Mouse (Mus musculus) cerebellum, postnatal 36 days (tissue): ENCODE results near the gene Hsd11b1.
"Not testable (repeated sequence)": the region's sequence is repeated elsewhere in the genome, so short reads cannot be mapped to it uniquely, and the experiment has no call there.

Source experiments
- DNase-seq, 2 experiments: peaks; one replicate each; pipeline ENCODE4 v3.0.0; 2021 to 2022; ENCODE audit warnings: mixed read lengths in 2 of 2

Gene Hsd11b1

GRCm38 (mm10) chr1:193278414-193279045, 14.7 kb upstream of the Hsd11b1 start:
- DNase-seq: no peak

DNA sequence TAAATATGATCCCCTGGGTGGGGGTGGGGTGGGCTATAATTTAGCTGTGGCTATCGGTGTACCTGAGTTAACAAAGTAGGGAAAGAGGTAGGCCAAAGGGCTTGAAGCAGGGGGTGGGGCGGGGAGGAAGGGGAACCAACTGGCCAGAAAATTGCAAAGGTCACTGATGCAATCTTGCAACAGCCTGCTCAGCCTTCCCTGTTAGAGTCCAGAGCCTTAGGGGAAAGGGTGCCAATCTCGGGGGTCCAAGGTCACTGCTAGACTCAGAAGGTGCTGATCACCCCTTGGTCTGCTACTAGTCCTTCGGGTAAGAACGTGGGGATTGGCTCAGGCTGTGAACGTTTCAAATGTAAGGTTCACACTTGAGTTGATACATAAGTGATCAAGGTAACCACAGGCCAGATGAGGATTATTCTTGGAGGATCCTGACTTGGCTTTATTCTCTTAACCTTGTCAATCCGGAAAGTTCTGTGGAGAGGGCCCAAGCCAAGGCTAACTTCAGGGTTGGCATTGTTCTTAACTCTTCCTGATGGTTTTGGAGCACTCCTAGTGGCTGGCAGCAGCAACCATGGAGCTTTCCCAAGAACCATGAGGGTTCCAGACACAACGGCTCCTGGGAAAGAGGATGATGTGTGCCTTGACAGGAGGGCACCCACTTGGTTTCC, 10.7 kb upstream of the Hsd11b1 start:
- no peak for DNase-seq

GRCm38 (mm10) chr1:193272916-193273601, 9.2 kb upstream of the Hsd11b1 start, which contains the start of gene G0s2:
Gene G0s2, minus strand, starts transcription at chr1:193273217.
- DNase-seq: peak; percentile 41 to 42

DNA sequence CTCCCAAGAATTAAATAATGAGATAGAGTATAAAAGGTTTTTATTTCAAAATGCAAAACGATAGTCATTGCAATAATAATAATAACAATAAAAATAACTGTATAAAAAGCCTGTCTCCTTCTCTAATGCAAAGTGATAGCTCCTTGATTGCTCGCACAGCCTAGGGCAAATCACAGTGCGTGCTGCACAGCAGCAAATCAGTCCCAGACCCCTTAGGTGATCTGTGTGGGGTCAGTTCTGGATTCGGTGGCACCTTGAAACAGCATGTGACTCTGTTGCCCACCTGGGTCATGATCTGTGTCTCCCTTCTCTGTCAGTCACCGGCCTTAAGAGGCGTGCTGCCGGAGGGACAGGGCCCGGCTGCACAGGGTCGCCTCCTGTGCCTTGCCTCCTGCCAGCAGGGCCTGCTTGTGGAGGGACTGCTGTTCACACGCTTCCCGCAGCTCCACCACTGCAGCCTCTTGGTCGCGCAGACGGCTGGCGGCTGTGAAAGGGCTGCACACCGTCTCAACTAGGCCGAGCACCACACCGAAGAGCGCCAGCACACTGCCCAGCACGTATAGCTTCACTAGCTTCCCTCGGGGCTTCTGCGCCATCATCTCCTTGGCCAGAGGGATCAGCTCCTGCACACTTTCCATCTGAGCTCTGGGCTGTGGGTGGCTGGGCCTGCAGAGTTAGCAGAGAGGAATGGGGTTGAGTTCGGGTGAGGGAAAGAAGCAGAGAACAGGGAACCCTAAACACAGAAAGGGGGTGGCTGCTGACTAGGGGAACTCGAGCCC, 8.5 kb upstream of the Hsd11b1 start:
- peak; percentile 27 to 38 for DNase-seq

DNA sequence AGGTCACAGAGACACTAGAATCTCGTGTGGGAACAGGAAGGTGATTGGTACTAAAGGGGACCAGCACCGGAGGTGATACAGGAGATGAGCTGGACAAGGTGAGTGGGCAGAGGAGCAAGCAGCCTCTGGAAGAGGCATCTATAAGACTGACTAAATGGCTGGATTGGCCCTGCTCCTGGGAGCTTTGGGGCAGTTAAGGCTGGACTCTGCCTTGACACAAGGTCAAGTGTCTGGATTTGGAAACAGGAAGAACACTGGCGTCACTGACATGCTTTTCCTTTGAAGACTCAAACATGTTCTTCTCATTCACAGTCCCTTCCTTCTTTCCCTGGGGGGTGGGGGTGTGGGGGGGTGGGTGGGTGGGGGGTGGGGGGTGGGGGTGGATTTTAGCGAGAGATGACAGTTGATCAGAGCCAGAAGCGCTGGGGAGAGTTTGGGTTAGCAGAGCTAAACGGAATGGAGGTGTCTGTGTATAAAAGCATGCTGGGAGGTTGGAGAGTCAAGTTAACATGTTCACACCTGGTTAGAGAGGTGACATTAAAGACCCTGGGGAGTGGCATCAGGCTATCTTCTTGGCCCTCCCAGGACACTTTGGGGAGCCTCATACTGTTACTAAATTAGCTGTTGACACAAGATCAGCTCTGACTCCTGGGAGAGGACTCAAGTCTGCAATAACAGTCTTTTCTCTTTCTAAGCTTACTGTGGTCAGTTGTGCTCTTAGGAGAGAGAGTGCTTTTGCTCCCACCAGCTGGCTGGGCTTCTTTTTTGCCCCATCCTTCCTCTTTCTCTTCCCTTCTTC, 7.3 kb upstream of the Hsd11b1 start:
- DNase-seq: no peak

- DNase-seq: no peak
Observed at GRCm38 (mm10) chr1:193265734-193266133, 1.9 kb upstream of the Hsd11b1 start.

- no peak for DNase-seq
Observed at GRCm38 (mm10) chr1:193263026-193263907, 608 bp downstream of the Hsd11b1 start.

DNA sequence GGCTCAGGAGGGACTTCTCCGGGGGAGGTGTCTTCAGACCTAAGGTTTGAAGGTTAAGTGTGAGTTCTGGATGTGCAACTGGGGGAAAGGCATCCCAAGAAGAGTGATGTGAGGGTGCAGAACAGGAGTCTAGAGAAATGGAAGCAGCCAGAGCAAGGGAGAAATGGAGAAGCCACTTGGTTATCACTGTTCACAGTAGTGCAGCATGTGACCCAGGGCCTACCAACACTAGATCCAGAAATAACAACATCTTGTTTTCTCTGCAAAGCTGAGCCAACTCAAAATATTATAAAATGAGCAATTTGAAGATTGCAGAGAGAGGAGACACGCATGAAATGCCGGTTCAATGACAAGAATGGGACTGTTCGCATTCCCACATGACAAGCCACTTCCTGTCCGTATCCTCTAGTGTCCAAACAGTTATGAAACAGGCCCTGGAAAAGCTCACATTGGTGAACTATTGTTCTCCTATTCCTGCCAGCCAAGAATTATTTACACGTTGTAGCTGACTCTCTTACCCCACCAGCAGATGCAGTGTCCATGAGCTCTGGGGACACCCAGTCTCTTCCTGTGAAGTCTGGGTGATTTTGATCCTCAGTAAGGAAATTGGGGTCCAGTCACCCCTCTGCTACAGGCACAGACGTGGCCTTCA, 1.9 kb downstream of the Hsd11b1 start:
- DNase-seq: no peak

DNA sequence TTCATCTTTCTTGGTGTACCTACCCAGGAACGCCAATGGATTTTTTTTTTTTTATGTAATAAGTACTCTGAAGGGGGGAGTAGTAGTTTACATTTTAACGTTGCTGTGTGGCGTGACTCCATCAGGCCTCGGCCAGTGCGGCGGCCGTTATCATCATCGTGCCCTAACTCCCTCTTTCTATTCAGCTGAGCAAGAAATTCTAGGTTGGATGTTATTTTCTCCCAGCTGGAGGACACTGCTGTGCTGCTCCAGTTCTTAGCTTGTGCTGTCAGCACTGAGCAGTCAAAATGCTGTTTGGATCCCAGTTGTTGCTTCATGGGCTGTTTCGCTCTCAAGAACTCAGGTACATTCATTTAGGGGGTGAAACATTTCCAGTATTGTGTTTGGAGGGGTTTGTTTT, 4.3 kb downstream of the Hsd11b1 start:
- DNase-seq: no peak

DNA sequence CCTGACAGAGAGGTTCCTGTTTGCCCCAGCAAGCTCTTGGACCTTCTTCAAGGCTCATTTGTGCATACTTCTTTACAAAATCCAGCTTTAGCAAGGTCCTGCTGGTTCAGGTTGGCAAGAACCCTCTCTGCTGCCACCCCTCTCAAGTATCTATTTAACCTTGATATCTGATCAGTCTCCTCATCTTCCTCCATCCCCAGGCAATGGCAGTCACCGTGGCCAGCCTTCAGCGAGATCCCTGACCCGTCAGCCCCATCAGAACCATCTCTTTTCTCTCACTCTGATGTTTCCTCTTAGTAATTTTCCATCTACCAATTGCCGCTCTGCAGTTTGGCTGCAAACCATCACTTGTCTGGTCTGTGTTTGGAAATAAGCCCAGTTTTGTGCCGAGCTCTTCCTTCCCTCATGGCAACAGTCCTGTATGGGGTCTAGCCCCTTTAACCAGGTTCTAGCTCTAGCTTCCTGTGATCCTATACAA, 7.2 kb downstream of the Hsd11b1 start:
- peak; percentile 37 to 57 for DNase-seq

DNA sequence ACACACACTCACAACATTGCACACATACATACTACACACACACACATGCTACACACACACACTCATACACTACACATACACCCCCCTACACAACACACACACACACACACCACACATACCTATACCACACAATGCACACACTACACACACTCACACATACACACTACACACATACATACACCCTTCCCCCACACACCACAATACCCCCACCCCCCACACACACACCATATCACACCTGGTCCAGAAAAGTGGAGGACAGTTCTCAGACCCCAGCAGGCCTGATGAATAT, 7.6 kb downstream of the Hsd11b1 start:
- no peak for DNase-seq

- DNase-seq: peak; percentile 82 to 88
Observed at GRCm38 (mm10) chr1:193255488-193256288, 8.2 kb downstream of the Hsd11b1 start.

DNA sequence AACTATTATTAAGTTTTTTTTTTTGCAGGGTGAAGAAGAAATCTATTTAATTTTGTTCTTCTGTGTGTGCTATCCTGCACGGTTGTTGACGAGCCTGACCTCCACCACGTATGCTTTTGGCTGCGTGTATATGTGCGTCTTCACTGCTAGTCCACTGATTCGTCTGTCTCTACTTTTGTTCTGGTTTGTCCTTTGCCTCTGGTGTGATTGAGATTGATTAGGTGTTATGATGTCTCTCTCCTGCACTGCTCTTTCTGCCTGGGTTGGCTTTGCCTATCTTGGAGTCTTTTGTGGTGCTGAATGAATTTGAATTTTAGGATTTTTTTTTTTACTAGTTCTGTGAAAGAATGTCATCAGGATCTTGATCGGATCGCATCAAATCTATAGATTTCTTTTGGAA, 8.8 kb downstream of the Hsd11b1 start:
- DNase-seq: no peak

GRCm38 (mm10) chr1:193253895-193254294, 10.0 kb downstream of the Hsd11b1 start:
- not testable (repeated sequence) for DNase-seq

GRCm38 (mm10) chr1:193252616-193253015, 11.3 kb downstream of the Hsd11b1 start:
- no peak for DNase-seq

- DNase-seq: no peak
Observed at GRCm38 (mm10) chr1:193251386-193251785, 12.5 kb downstream of the Hsd11b1 start.

GRCm38 (mm10) chr1:193250026-193250425, 13.8 kb downstream of the Hsd11b1 start:
- DNase-seq: no peak

GRCm38 (mm10) chr1:193244235-193244634, 19.6 kb downstream of the Hsd11b1 start:
- no peak for DNase-seq

DNA sequence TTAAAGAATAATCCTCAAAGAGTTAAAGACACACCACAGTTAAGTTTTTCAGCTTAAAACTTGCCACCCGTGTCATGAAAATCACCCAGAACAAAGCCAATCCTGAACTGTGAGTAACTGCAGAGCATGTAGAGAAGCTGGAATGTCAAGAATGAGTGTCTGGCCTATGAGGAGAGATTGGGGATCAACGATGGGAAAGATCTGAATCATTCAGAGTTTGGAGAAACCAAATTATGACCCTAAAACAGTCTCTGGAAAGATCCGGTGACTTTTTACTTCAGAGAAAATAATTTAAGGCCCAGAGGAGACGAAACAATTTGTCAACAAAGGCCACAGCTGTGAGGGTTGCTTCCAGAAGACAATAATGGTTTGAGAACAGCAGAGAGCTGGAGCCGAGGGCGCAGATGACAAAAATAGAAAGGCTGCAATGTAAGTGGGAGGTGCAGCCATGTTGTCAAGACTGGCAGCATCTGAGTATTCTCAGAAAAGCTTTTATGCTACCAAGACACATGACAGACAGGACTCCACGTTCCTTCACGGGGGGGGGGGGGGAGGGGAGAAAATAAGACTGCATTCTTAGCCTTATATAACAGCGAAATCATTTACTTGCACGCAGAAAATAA, 20.2 kb downstream of the Hsd11b1 start:
- no peak for DNase-seq
